Mouse (Mus musculus) ES-CJ7 (cell line): ENCODE results near the gene Ldah.
A peak's percentile ranks its signal among the peaks of the same experiment; 100 is the strongest.

Experiments
- DNase-seq: peaks from one replicate; pipeline ENCODE4 v3.0.0; 2011; ENCODE audit warnings: low read depth, low spot score

Gene Ldah

DNA sequence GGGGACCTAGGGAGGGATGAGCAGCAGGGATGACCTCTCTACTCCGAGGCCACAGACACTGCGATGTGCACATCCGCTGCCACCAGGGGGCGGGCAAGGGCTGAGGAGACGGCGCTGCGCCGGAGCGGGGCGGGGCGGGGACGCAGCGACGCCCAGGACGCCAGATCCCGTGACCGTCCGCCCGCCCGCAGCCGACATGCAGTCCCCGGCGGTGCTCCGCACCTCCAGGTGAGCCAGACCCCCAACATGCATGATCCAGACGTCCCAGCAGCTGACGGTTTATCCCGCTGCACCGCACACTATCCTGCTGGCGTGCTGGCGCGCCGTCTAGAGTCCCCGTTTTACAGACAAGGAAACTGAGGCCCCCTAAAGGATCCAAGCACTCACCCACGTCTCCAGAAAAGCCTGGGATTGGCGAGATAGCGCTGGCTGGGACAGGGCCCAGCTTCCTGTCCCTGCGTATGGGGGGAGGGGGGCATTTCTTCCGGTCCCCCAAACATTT lies 105.4 kb downstream of the Ldah start, which contains the start of gene Hs1bp3:
Gene Hs1bp3, plus strand, starts transcription at position 163 of the 502 bp plus-strand sequence.
- DNase-seq = peak; percentile 83

GRCm38 (mm10) chr12:8313773-8314172 lies 105.9 kb downstream of the Ldah start:
- no peak for DNase-seq

- DNase-seq = peak; percentile 57
Observed at GRCm38 (mm10) chr12:8316541-8316940, 108.6 kb downstream of the Ldah start.

GRCm38 (mm10) chr12:8320084-8320713 lies 112.3 kb downstream of the Ldah start:
- peak; percentile 76 for DNase-seq

- DNase-seq = no peak
Observed at GRCm38 (mm10) chr12:8321506-8321905, 113.6 kb downstream of the Ldah start.

- no peak for DNase-seq
Observed at GRCm38 (mm10) chr12:8324086-8324485, 116.2 kb downstream of the Ldah start.

DNA sequence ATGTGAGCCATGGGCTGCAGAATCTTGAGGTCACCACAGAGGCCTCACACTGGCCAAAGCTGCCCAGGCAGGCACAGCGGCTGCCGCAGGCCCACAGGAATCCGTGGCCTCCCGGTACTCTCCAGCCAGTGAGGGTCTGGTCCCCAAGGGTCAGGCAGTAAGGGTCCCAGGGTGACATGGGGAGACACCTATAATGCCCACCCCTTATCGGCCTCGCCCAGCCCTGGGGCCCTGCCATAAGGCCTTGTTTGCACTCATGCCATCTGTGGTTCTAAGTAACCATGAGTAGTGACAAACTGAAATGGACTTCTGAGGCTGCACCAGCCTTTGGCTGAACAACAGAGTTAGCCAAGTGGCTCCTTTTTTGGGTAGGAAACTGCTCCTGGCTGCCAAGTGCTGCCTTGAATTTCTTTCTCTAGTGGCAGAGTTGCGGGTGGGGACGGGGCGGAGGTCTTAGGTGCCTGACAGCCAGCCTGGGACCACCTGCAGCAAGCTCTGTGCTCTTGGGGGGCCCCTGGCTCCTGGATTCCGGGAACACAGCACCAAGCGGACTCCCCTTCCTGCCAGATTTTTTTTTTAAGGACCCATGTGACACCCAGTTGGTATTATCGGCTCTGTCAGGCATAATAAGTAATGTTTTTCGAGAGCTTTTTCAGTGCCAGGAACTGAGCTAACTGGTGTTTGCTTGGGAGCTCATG lies 117.5 kb downstream of the Ldah start:
- DNase-seq = no peak

DNA sequence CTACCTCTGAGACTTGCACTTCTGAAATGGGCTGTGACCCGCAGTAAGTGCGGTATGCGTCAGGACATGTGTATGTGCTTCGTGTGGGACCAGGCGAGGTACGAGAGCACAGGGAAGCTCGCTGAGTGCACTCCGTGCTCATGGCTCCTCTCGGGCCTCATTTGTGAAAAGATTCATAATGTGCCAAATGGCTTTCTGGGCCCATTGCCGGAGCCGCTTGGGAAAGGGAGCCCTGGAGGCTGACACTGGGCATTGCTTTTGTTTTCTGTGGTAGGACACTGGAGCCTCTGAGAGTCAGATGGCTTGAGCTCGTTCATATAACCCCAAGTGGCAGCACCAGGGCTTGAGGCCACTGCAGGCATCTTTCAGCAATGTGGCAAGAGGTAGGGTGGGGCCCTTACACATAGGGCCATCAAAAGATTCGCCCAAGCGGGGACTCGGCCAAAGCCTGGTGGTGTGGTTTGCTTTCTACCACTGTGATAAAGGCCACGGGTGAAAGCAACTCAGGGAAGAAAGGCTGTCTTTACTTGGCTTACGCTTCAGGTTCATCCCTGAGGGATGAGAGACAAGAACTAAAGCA lies 118.1 kb downstream of the Ldah start:
- no peak for DNase-seq

GRCm38 (mm10) chr12:8326825-8327674 lies 119.1 kb downstream of the Ldah start:
- DNase-seq = peak; percentile 82

- no peak for DNase-seq
Observed at GRCm38 (mm10) chr12:8327675-8328053, 119.8 kb downstream of the Ldah start.

DNA sequence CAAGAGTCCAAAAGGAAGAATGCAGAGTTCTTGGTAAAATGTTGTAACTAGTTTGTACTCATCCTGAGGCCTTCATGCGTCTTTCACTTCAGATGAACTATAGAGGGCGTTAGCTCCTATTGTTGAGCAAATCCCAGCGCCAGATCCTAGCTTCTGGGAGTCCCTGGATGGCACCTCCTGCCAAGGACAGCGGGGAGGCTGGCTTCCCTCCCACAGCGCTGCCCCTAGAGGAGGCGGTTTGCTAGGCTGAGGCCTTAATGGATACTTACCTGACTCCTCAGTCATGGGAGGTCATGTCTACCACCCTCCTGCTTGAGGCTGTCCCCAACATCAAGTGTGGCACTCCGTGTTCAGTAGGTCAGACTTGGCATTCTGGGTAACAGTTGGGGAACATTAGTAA lies 121.3 kb downstream of the Ldah start:
- no peak for DNase-seq

GRCm38 (mm10) chr12:8331489-8332173 lies 123.7 kb downstream of the Ldah start:
- DNase-seq = no peak

GRCm38 (mm10) chr12:8332174-8332542 lies 124.3 kb downstream of the Ldah start:
- DNase-seq = no peak

DNA sequence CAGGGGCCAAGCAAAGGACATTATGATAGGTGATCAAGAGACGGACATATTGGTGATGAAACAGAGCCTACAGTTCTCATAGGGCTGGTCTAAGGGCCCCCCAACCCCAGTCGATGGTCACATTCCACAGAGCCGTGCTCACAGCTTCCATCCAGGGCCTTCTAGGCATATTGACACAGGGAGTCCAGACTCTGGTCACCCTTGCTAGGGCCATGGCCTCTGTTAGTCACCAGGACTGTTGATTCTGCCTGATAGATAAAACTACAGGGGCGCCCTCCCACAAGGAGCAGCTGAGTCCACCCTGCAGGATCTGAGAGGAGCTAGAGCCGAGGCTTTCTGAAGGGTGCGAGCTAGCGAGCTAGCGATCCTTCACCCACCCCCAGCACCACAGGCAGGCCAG lies 125.7 kb downstream of the Ldah start:
- DNase-seq = no peak

DNA sequence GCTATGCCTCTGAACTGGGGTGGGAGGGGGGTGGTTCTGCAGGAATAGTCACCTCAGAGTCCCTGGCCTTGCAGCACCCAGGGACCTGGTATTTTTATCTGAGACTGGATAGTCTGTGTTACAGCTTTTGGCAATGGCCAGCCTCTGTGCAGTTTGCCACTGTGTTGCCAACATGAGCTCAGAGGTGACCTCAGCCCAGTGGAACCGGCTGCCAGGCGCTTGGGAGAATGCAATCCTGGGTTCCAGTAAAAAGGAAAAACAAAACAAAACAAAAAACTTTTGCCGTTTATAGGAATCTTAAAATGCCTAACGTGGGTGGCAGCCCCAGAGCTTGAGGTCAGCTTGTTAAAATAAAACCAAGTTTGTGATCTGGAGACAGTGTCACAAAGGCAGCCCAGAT lies 126.4 kb downstream of the Ldah start:
- DNase-seq = no peak
